Mouse (Mus musculus): Measurements from ENCODE around the gene Gm10715.
"Not testable (repeated sequence)": the region's sequence is repeated elsewhere in the genome, so short reads cannot be mapped to it uniquely, and the experiment has no call there.

The Gm10715 gene

GRCm38 (mm10) chr9:3036577-3036976 is at the start of gene Gm10715:
Gene Gm10715 (plus strand): TSS chr9:3036877.
- DNase-seq = not testable (repeated sequence)

- peak; percentile 8 for DNase-seq
Measured at GRCm38 (mm10) chr9:3000445-3000972, 36.2 kb upstream of the Gm10715 start, which contains the start of gene Gm10722. Gene Gm10722 (plus strand): TSS chr9:3000922.

GRCm38 (mm10) chr9:3001006-3001405 is 35.7 kb upstream of the Gm10715 start:
- DNase-seq = peak; percentile 11

- peak; percentile 89 for DNase-seq
Measured at GRCm38 (mm10) chr9:3001948-3002659, 34.6 kb upstream of the Gm10715 start.

GRCm38 (mm10) chr9:3002794-3003396 is 33.8 kb upstream of the Gm10715 start, which contains the start of gene Gm11168:
Gene Gm11168 (plus strand): TSS chr9:3003346.
- not testable (repeated sequence) for DNase-seq

GRCm38 (mm10) chr9:3006179-3006578 is 30.5 kb upstream of the Gm10715 start:
- not testable (repeated sequence) for DNase-seq

- peak; percentile 90 for DNase-seq
Measured at GRCm38 (mm10) chr9:3006636-3007035, 30.0 kb upstream of the Gm10715 start.

GRCm38 (mm10) chr9:3007272-3007671 is 29.4 kb upstream of the Gm10715 start:
- DNase-seq = not testable (repeated sequence)

GRCm38 (mm10) chr9:3009331-3009730 is 27.3 kb upstream of the Gm10715 start:
- DNase-seq = not testable (repeated sequence)

- DNase-seq = not testable (repeated sequence)
Measured at GRCm38 (mm10) chr9:3012054-3012621, 24.5 kb upstream of the Gm10715 start.

- not testable (repeated sequence) for DNase-seq
Measured at GRCm38 (mm10) chr9:3012733-3013279, 23.9 kb upstream of the Gm10715 start, which contains the start of gene Gm10721. Gene Gm10721 (plus strand): TSS chr9:3013140.

- DNase-seq = not testable (repeated sequence)
Measured at GRCm38 (mm10) chr9:3015354-3015753, 21.3 kb upstream of the Gm10715 start, which contains the start of gene Gm10720. Gene Gm10720 (plus strand): TSS chr9:3015654.

- DNase-seq = not testable (repeated sequence)
Measured at GRCm38 (mm10) chr9:3015896-3016295, 20.8 kb upstream of the Gm10715 start.

GRCm38 (mm10) chr9:3017108-3017507 is 19.6 kb upstream of the Gm10715 start, which contains the start of gene Gm10719:
Gene Gm10719 (plus strand): TSS chr9:3017408.
- not testable (repeated sequence) for DNase-seq

- DNase-seq = peak; percentile 4
Measured at GRCm38 (mm10) chr9:3018944-3019343, 17.7 kb upstream of the Gm10715 start.

- DNase-seq = peak; percentile 30
Measured at GRCm38 (mm10) chr9:3019835-3020727, 16.6 kb upstream of the Gm10715 start.

- peak; percentile 55 for DNase-seq
Measured at GRCm38 (mm10) chr9:3022316-3023008, 14.2 kb upstream of the Gm10715 start.

GRCm38 (mm10) chr9:3023312-3023984 is 13.2 kb upstream of the Gm10715 start, which contains the start of gene Gm10718:
Gene Gm10718 (plus strand): TSS chr9:3023547.
- DNase-seq = peak; percentile 30

GRCm38 (mm10) chr9:3023985-3024648 is 12.6 kb upstream of the Gm10715 start:
- DNase-seq = peak; percentile 94
